Mouse (Mus musculus) bone marrow, adult 2 months (tissue): ENCODE data around the gene Cd300c.

Source experiments
- CTCF ChIP-seq: fragments of 200-500 bp; IDR thresholded peaks from 2 replicates; pipeline ENCODE4 v1.5.1; 2011; ENCODE audit warnings: low read length, control low read depth; ENCODE audit not compliant: control insufficient read depth, insufficient read depth
- POLR2A ChIP-seq: fragments of 200-500 bp; IDR thresholded peaks from 2 replicates; pipeline ENCODE4 v1.6.1; 2011; ENCODE audit warnings: low read depth, mild to moderate bottlenecking, control low read depth, low read length, borderline replicate concordance; ENCODE audit not compliant: control insufficient read depth

DNA sequence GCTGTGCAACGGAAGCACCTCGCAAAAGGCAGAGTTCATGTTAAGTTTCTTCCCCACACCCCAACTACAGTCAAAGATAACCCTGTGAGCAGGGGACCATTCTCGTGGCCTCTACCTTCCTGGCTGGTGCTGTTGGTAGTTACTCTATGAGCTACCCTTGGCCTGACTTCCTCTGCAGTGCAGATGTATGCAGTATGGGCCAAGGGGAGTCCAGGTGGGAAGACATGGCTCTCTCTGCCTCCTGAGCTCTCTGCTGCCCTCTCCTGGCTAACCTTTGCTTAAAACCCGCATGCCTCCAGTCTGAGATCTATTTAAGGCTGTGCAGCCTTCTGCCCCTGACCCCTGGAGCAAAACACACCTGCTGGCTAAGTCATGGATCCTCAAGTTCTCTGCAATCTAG lies 45.0 kb downstream of the Cd300c start:
- TF ChIP-seq CTCF (peak; percentile 85), POLR2A (no peak)
